Mouse (Mus musculus) bone marrow macrophage, adult 2 months (primary cell): ENCODE measurements at regions not wholly inside any gene's neighbourhood (a gene's known extent, or its start where the extent isn't known, plus 50 kb on each side); places are given as distances from the start of the nearest gene placed in this dataset.

ENCODE experiments used
- CTCF ChIP-seq: IDR thresholded peaks from 2 replicates; pipeline ENCODE4 v1.5.1; 2012; ENCODE audit warnings: low read depth, mild to moderate bottlenecking, low read length, moderate library complexity
- POLR2A ChIP-seq: IDR thresholded peaks from 2 replicates; pipeline ENCODE4 v1.6.1; 2012; ENCODE audit warnings: mild to moderate bottlenecking, low read depth, low read length, borderline replicate concordance

- TF ChIP-seq POLR2A (no peak), CTCF (no peak)
These were observed 173.1 kb downstream of the 1500009L16Rik start for GRCm38 (mm10) chr10:83895741-83896150.
